Comparison of ENCODE assay signal across 28 mouse cellular contexts in genomic region chr10:115181034-115181433, GRCm38 (mm10). TPM values are rescaled to one million over a fixed set of nuclear protein-coding genes. Genes with fewer than 3 reads are reported as not detected.
DNase-seq lines count a peak whose midpoint lies in the region; ATAC-seq and TF ChIP-seq lines count a peak whose summit lies in the region.
"Had no signal": no experiment of that assay in that cellular context is flagged by ENCODE, and none has a peak within 500 bp of the region (broad histone marks: within the 10 kb centered on the region; RNA-seq: fewer than 3 reads in every experiment).

No protein-coding gene starts in this region.

- no peak overlapping the region for H3K4me2 ChIP-seq in neural tube, embryonic 11.5 days (ENCODE audit: low read depth)
- no peak overlapping the region for H3K4me2 ChIP-seq in midbrain, embryonic 14.5 days (ENCODE audit: low read length)
- H3K4me2 ChIP-seq in forebrain, postnatal 0 days (ENCODE audit: low read depth): no peak overlapping the region
- H3K4me2 ChIP-seq: heart, embryonic 11.5 days had no signal

- H3K4me3 ChIP-seq in neural tube, embryonic 11.5 days (ENCODE audit: low read depth, low read length): no peak overlapping the region
- no peak overlapping the region for H3K4me3 ChIP-seq in midbrain, embryonic 14.5 days (replicated peaks; ENCODE audit: low read depth, low read length)
- H3K4me3 ChIP-seq in forebrain, postnatal 0 days (ENCODE audit: low read depth, low read length): no peak overlapping the region
- H3K4me3 ChIP-seq: erythroblast, embryonic 14.5 days; myocyte had no signal

- H3K9me3 ChIP-seq in neural tube, embryonic 11.5 days (ENCODE audit: control insufficient read depth, low read length): no peaks in the 10 kb centered on the region
- no peaks in the 10 kb centered on the region for H3K9me3 ChIP-seq in midbrain, embryonic 14.5 days (ENCODE audit: control insufficient read depth, low read length)
- H3K9me3 ChIP-seq in forebrain, postnatal 0 days (ENCODE audit: low read length): no peaks in the 10 kb centered on the region
- H3K9me3 ChIP-seq: G1E had no signal

- TF ChIP-seq CTCF in forebrain, postnatal 0 days (IDR thresholded peaks at IDR 0.05; ENCODE audit: low read depth): no peak

- no peaks in the 10 kb centered on the region for H3K27me3 ChIP-seq in neural tube, embryonic 11.5 days (ENCODE audit: control insufficient read depth, insufficient read depth, low read length)
- H3K27me3 ChIP-seq in midbrain, embryonic 14.5 days (ENCODE audit: control insufficient read depth, insufficient read depth, low read length): no peaks in the 10 kb centered on the region
- no peaks in the 10 kb centered on the region for H3K27me3 ChIP-seq in forebrain, postnatal 0 days (ENCODE audit: insufficient read depth, low read length)

- no peaks in the 10 kb centered on the region for H3K36me3 ChIP-seq in neural tube, embryonic 11.5 days (ENCODE audit: control insufficient read depth, insufficient read depth, low read length)
- no peaks in the 10 kb centered on the region for H3K36me3 ChIP-seq in midbrain, embryonic 14.5 days (ENCODE audit: control insufficient read depth, insufficient read depth, low read length)
- H3K36me3 ChIP-seq in forebrain, postnatal 0 days (ENCODE audit: insufficient read depth): no peaks in the 10 kb centered on the region
- H3K36me3 ChIP-seq: G1E had no signal

- 0 out of 2 replicates have a peak, but pooled peaks have one; percentile 39 for ATAC-seq in neural tube, embryonic 11.5 days (ENCODE audit: insufficient read depth, low FRiP score, low TSS enrichment)
- peak; percentile 63; the same call in 1 of the 2 replicates for ATAC-seq in midbrain, embryonic 14.5 days (ENCODE audit: low FRiP score, low TSS enrichment)
- ATAC-seq in forebrain, postnatal 0 days: no peak
- ATAC-seq: activated CD4-positive, CD25-positive, alpha-beta regulatory T cell, adult 4 months; forebrain, embryonic 14.5 days; liver, postnatal 0 days had no signal

- H3K9ac ChIP-seq in neural tube, embryonic 11.5 days (ENCODE audit: low read length): no peak overlapping the region
- no peak overlapping the region for H3K9ac ChIP-seq in midbrain, embryonic 14.5 days (replicated peaks; ENCODE audit: low read length)
- no peak overlapping the region for H3K9ac ChIP-seq in forebrain, postnatal 0 days
- H3K9ac ChIP-seq: liver, postnatal 0 days had no signal

- WGBS in neural tube, embryonic 11.5 days: 59% methylated on average over 3 of the region's 3 CpGs
- WGBS in midbrain, embryonic 14.5 days: 32% methylated on average over 3 of the region's 3 CpGs
- 68% methylated on average over 3 of the region's 3 CpGs for WGBS in forebrain, postnatal 0 days

- H3K4me1 ChIP-seq in neural tube, embryonic 11.5 days (ENCODE audit: control insufficient read depth, insufficient read depth, low read length): no peaks in the 10 kb centered on the region
- no peaks in the 10 kb centered on the region; the same call in 1 of the 2 replicates for H3K4me1 ChIP-seq in midbrain, embryonic 14.5 days (ENCODE audit: control insufficient read depth, insufficient read depth, low read length)
- no peaks in the 10 kb centered on the region for H3K4me1 ChIP-seq in forebrain, postnatal 0 days (ENCODE audit: insufficient read depth)

- DNase-seq in embryo, embryonic 11 days: peak; percentile 20
- DNase-seq in embryo, embryonic 9.5 days (ENCODE audit: extremely low spot score): no peak
- peak; percentile 25 for DNase-seq in neural tube, embryonic 11.5 days (ENCODE audit: low spot score)
- DNase-seq in neural tube, embryonic 10.5 days (ENCODE audit: extremely low spot score, low spot score): no peak
- DNase-seq in midbrain, embryonic 14.5 days: peak; percentile 71
- no peak for DNase-seq in layer of hippocampus, postnatal 36 days
- DNase-seq in thymus, postnatal 10 days (ENCODE audit: low spot score in 2 of 2): no peak
- DNase-seq in forebrain, postnatal 0 days: no peak
- DNase-seq: adrenal gland, postnatal 10 days; cerebellum, adult 11-12 months; cerebellum, postnatal 36 days; heart, postnatal 10 days; kidney, adult 11 months; kidney, postnatal 10 days; liver, postnatal 0 days; lung, postnatal 10 days; right cerebral cortex, postnatal 14 days; spleen, adult 18-20 months; thymus, postnatal 36 days had no signal

- H3K27ac ChIP-seq in neural tube, embryonic 11.5 days (ENCODE audit: low read depth, low read length): no peak overlapping the region
- H3K27ac ChIP-seq in midbrain, embryonic 14.5 days (replicated peaks; ENCODE audit: low read depth, low read length): no peak overlapping the region
- H3K27ac ChIP-seq in forebrain, postnatal 0 days (ENCODE audit: low read depth, low read length): no peak overlapping the region

RNA-seq across cellular contexts. Expression of gene Tph2, which starts 3.8 kb away (rescaled TPM):
- 0.11 and 0.32 TPM in 2 replicates for polyA plus RNA-seq in neural tube, embryonic 11.5 days (2014; fragmentation: Nextera tagmentation; extraction: Ambion mirVana)
- 6.9 and 8.5 TPM in 2 replicates for polyA plus RNA-seq in midbrain, embryonic 14.5 days (2014; fragmentation: Nextera tagmentation; extraction: Ambion mirVana)
- under 1 TPM; 0.67 to 0.73 TPM for total RNA-seq in layer of hippocampus, postnatal 36 days (2021)
- 0.10 and 0.46 TPM in 2 replicates for total RNA-seq in forebrain, postnatal 0 days (2014; rRNA removed)
- polyA plus RNA-seq in forebrain, postnatal 0 days (2015; fragmentation: Nextera tagmentation; extraction: Ambion mirVana): 0.78 and 1.0 TPM in 2 replicates
- total RNA-seq: adrenal gland, postnatal 10 days; gastrocnemius, postnatal 4 days; heart, postnatal 10 days; liver, adult 2 months; megakaryocyte, adult 5-6 weeks had no signal
- polyA plus RNA-seq: activated CD4-positive, CD25-positive, alpha-beta regulatory T cell, adult 4 months; erythroblast, embryonic 14.5 days; G1E; heart, embryonic 11.5 days; liver, adult 2 months; liver, postnatal 0 days had no signal

Comparison
In these comparisons a context has a peak if more than half of its experiments do, and no peak if none do; other contexts are left out.
1. DNase-seq: peak in embryo, embryonic 11 days (single experiment), neural tube, embryonic 11.5 days (single experiment) and midbrain, embryonic 14.5 days (single experiment); none in embryo, embryonic 9.5 days (single experiment), neural tube, embryonic 10.5 days (single experiment), layer of hippocampus, postnatal 36 days (0 of 2), thymus, postnatal 10 days (0 of 2) and forebrain, postnatal 0 days (single experiment).